Mouse (Mus musculus) lung, postnatal 0 days (tissue): ENCODE results near the gene Tbx18. TPM values are rescaled to one million over a fixed set of nuclear protein-coding genes. Genes with fewer than 3 reads are reported as not detected.

ENCODE experiments used
- ATAC-seq: fragments of 200-750 bp; cut with Nextera tagmentation; 2 replicates; pipeline ENCODE4 v1.8.0; 2017; ENCODE audit warnings: moderate library complexity
- DNase-seq: peaks from one replicate; pipeline ENCODE4 v3.0.0-alpha.2; 2016; ENCODE audit warnings: low spot score
- H3K27ac ChIP-seq: fragments of 300-500 bp; sonication (generic); 2 replicates; pipeline ENCODE4 v1.5.1; 2014; ENCODE audit warnings: antibody characterized with exemption, mild to moderate bottlenecking, low read length, mixed read lengths
- H3K27me3 ChIP-seq: fragments of 300-500 bp; sonication (generic); replicated peaks from 2 replicates; pipeline ENCODE4 v1.6.1; 2014; ENCODE audit warnings: low read length, mixed read lengths; ENCODE audit not compliant: insufficient read depth
- H3K36me3 ChIP-seq: fragments of 300-500 bp; sonication (generic); 2 replicates; pipeline ENCODE4 v1.6.1; 2014; ENCODE audit warnings: low read length, mixed read lengths; ENCODE audit not compliant: insufficient read depth
- H3K4me1 ChIP-seq: fragments of 300-500 bp; sonication (generic); 2 replicates; pipeline ENCODE4 v1.6.1; 2014; ENCODE audit warnings: antibody characterized with exemption, low read depth, low read length, mixed read lengths; ENCODE audit not compliant: insufficient read depth
- H3K4me2 ChIP-seq: fragments of 300-500 bp; sonication (generic); replicated peaks from 2 replicates; pipeline ENCODE4 v1.6.1; 2014; ENCODE audit warnings: low read depth, mild to moderate bottlenecking, low read length, moderate library complexity, mixed read lengths
- H3K4me3 ChIP-seq: fragments of 300-500 bp; sonication (generic); 2 replicates; pipeline ENCODE4 v1.5.1; 2014; ENCODE audit warnings: low read depth, low read length
- H3K9ac ChIP-seq: fragments of 300-500 bp; sonication (generic); replicated peaks from 2 replicates; pipeline ENCODE4 v1.6.1; 2014; ENCODE audit warnings: low read depth, mild to moderate bottlenecking
- H3K9me3 ChIP-seq: fragments of 300-500 bp; sonication (generic); 2 replicates; pipeline ENCODE4 v1.6.1; 2016; ENCODE audit warnings: low read length, mixed read lengths
- CTCF ChIP-seq: IDR thresholded peaks from 2 replicates; pipeline ENCODE4 v1.5.1; 2016; ENCODE audit warnings: antibody characterized with exemption, mild to moderate bottlenecking
- EP300 ChIP-seq: IDR thresholded peaks from 2 replicates; pipeline ENCODE4 v1.6.1; 2016; ENCODE audit warnings: antibody characterized with exemption, mild to moderate bottlenecking, control low read depth
- WGBS: fragments of 180-500 bp; shearing (Covaris S2); extraction: QIAGEN DNeasy Blood & Tissue Kit; methylation state at CpG from one replicate; pipeline ENCODE4 v1.1.7; 2014; 5-methylcytosine and 5-hydroxymethylcytosine counted together
- polyA plus RNA-seq: library from polyadenylated mRNA; unstranded; fragments of >200 nt; fragmentation: Nextera tagmentation; extraction: Ambion mirVana; gene quantifications from 2 replicates; pipeline ENCODE4 v1.2.1, GENCODE M21; 2015

Tbx18 gene
- polyA plus RNA-seq, 1 experiment from 2014 or later: 0.17 TPM

GRCm38 (mm10) chr9:87686981-87687380, 44.1 kb downstream of the Tbx18 start:
- no peaks in the 10 kb centered on the region for H3K4me1 ChIP-seq
- TF ChIP-seq CTCF: no peak
- DNase-seq (no peak), ATAC-seq (no peak)
- no peak overlapping the region for H3K4me2 ChIP-seq
- H3K27me3 ChIP-seq: no peaks in the 10 kb centered on the region
- no peaks in the 10 kb centered on the region for H3K36me3 ChIP-seq
- H3K27ac ChIP-seq: no peak overlapping the region
- H3K9me3 ChIP-seq: no peaks in the 10 kb centered on the region
- WGBS: 50% methylated on average over 9 of the region's 9 CpGs
- H3K9ac ChIP-seq: no peak overlapping the region
- no peak overlapping the region for H3K4me3 ChIP-seq

- ATAC-seq (no peak), DNase-seq (no peak)
- Histone ChIP-seq H3K36me3 (no peaks in the 10 kb centered on the region), H3K4me2 (no peak overlapping the region), H3K4me1 (no peaks in the 10 kb centered on the region), H3K9me3 (no peaks in the 10 kb centered on the region), H3K27me3 (no peaks in the 10 kb centered on the region), H3K27ac (no peak overlapping the region), H3K4me3 (no peak overlapping the region), H3K9ac (no peak overlapping the region)
- TF ChIP-seq CTCF: no peak
- no peak for TF ChIP-seq EP300
- WGBS: 44% methylated on average over 11 of the region's 11 CpGs
Observed at GRCm38 (mm10) chr9:87682247-87682646, 48.8 kb downstream of the Tbx18 start.
